ENCODE assay signal across 8 mouse cellular contexts in genomic region chr6:116653684-116654454, GRCm38 (mm10). TPM values are rescaled to one million over a fixed set of nuclear protein-coding genes. Genes with fewer than 3 reads are reported as not detected.
DNase-seq lines count a peak whose midpoint lies in the region; ATAC-seq and TF ChIP-seq lines count a peak whose summit lies in the region.

No protein-coding gene starts in this region.

- DNase-seq in heart, adult 2 months: no peak
- peak; percentile 88 for DNase-seq in forebrain, embryonic 14.5 days (ENCODE audit: low spot score)
- peak; percentile 88 for DNase-seq in intestine, embryonic 14.5 days (ENCODE audit: low spot score)
- peak; percentile 93 for DNase-seq in midbrain, embryonic 14.5 days
- peak; percentile 28 to 46 for DNase-seq in spleen, postnatal 36 days (ENCODE audit: low spot score in 2 of 2)

- TF ChIP-seq EP300 in heart, adult 2 months (IDR thresholded peaks at IDR 0.05; ENCODE audit: insufficient read depth, low read depth, low read length): no peak

- no peaks in the 10 kb centered on the region for H3K9me3 ChIP-seq in heart, embryonic 12.5 days (replicated peaks)
- no peaks in the 10 kb centered on the region for H3K9me3 ChIP-seq in forebrain, embryonic 14.5 days (replicated peaks; ENCODE audit: control insufficient read depth, low read length)
- no peaks in the 10 kb centered on the region for H3K9me3 ChIP-seq in intestine, embryonic 14.5 days (ENCODE audit: control insufficient read depth, low read length)
- H3K9me3 ChIP-seq in limb, embryonic 13.5 days: peaks cover 3% of the 10 kb centered on the region; the same call in 1 of the 2 replicates
- H3K9me3 ChIP-seq in midbrain, embryonic 14.5 days (ENCODE audit: control insufficient read depth, low read length): no peaks in the 10 kb centered on the region

- no peak; the same call in 1 of the 2 replicates for TF ChIP-seq POLR2A in heart, adult 2 months (IDR thresholded peaks at IDR 0.05; ENCODE audit: insufficient read depth, low read depth, low read length)

- peak overlapping the region; percentile 93 for H3K27ac ChIP-seq in heart, adult 2 months
- no peak overlapping the region for H3K27ac ChIP-seq in heart, embryonic 12.5 days (ENCODE audit: poor library complexity, severe bottlenecking)
- peak overlapping the region; percentile 51 for H3K27ac ChIP-seq in brown adipose tissue, adult 24 weeks (replicated peaks; ENCODE audit: low read depth, low read length)
- H3K27ac ChIP-seq in forebrain, embryonic 14.5 days (ENCODE audit: low read depth, low read length): no peak overlapping the region
- H3K27ac ChIP-seq in intestine, embryonic 14.5 days (ENCODE audit: low read depth): no peak overlapping the region
- no peak overlapping the region for H3K27ac ChIP-seq in limb, embryonic 13.5 days
- H3K27ac ChIP-seq in midbrain, embryonic 14.5 days (replicated peaks; ENCODE audit: low read depth, low read length): no peak overlapping the region

- H3K4me1 ChIP-seq in heart, adult 2 months (ENCODE audit: control insufficient read depth, insufficient read depth, low read length): peaks cover 15% of the 10 kb centered on the region
- H3K4me1 ChIP-seq in heart, embryonic 12.5 days (replicated peaks): peaks cover 32% of the 10 kb centered on the region
- peaks cover 13% of the 10 kb centered on the region for H3K4me1 ChIP-seq in brown adipose tissue, adult 24 weeks (ENCODE audit: control insufficient read depth, insufficient read depth, insufficient read length, low read length)
- H3K4me1 ChIP-seq in forebrain, embryonic 14.5 days (ENCODE audit: control insufficient read depth, insufficient read depth, low read length): no peaks in the 10 kb centered on the region
- no peaks in the 10 kb centered on the region; the same call in 1 of the 2 replicates for H3K4me1 ChIP-seq in intestine, embryonic 14.5 days (replicated peaks; ENCODE audit: control insufficient read depth, insufficient read depth, low read length)
- peaks cover 8% of the 10 kb centered on the region for H3K4me1 ChIP-seq in limb, embryonic 13.5 days
- no peaks in the 10 kb centered on the region for H3K4me1 ChIP-seq in midbrain, embryonic 14.5 days (ENCODE audit: control insufficient read depth, insufficient read depth, low read length)

- peak; percentile 89 for TF ChIP-seq CTCF in heart, adult 2 months (IDR thresholded peaks at IDR 0.05)

- intact Hi-C loops in heart, adult 2 months (cut with DNase I): loop anchor here (1.0 to 10.0 kb wide), 4 partner anchors 19 to 111 kb away; partner anchors contain the start of gene Rassf4

- WGBS in heart, adult 2 months: 16% methylated on average over 9 of the region's 9 CpGs
- WGBS in heart, embryonic 12.5 days: 56% methylated on average over 9 of the region's 9 CpGs
- WGBS in forebrain, embryonic 14.5 days: 63% methylated on average over 9 of the region's 9 CpGs
- WGBS in intestine, embryonic 14.5 days: 61% methylated on average over 9 of the region's 9 CpGs
- 60% methylated on average over 9 of the region's 9 CpGs for WGBS in limb, embryonic 13.5 days
- WGBS in midbrain, embryonic 14.5 days: 62% methylated on average over 9 of the region's 9 CpGs

- ATAC-seq in heart, embryonic 12.5 days (ENCODE audit: insufficient number of reproducible peaks, low FRiP score): no peak
- ATAC-seq in forebrain, embryonic 14.5 days: peak; percentile 81
- peak; percentile 59; the same call in 1 of the 2 replicates for ATAC-seq in intestine, embryonic 14.5 days (replicated peaks; ENCODE audit: low FRiP score, low TSS enrichment, low read depth)
- peak; percentile 67 for ATAC-seq in limb, embryonic 13.5 days (ENCODE audit: low FRiP score, low read depth)
- peak; percentile 54; the same call in 1 of the 2 replicates for ATAC-seq in midbrain, embryonic 14.5 days (ENCODE audit: low FRiP score, low TSS enrichment)

- H3K36me3 ChIP-seq in heart, adult 2 months (ENCODE audit: control insufficient read depth, insufficient read depth, low read length): peaks cover 5% of the 10 kb centered on the region
- no peaks in the 10 kb centered on the region for H3K36me3 ChIP-seq in heart, embryonic 12.5 days
- no peaks in the 10 kb centered on the region for H3K36me3 ChIP-seq in forebrain, embryonic 14.5 days (ENCODE audit: control insufficient read depth, insufficient read depth, low read length)
- H3K36me3 ChIP-seq in intestine, embryonic 14.5 days (ENCODE audit: control insufficient read depth, insufficient read depth, low read length): no peaks in the 10 kb centered on the region
- H3K36me3 ChIP-seq in limb, embryonic 13.5 days: no peaks in the 10 kb centered on the region
- H3K36me3 ChIP-seq in midbrain, embryonic 14.5 days (ENCODE audit: control insufficient read depth, insufficient read depth, low read length): no peaks in the 10 kb centered on the region

- no peaks in the 10 kb centered on the region for H3K27me3 ChIP-seq in heart, adult 2 months (ENCODE audit: control insufficient read depth, insufficient read depth, low read length)
- no peaks in the 10 kb centered on the region for H3K27me3 ChIP-seq in heart, embryonic 12.5 days (replicated peaks)
- H3K27me3 ChIP-seq in forebrain, embryonic 14.5 days (replicated peaks; ENCODE audit: control insufficient read depth, insufficient read depth, low read length): no peaks in the 10 kb centered on the region
- no peaks in the 10 kb centered on the region for H3K27me3 ChIP-seq in intestine, embryonic 14.5 days (replicated peaks; ENCODE audit: control insufficient read depth, insufficient read depth, low read length)
- H3K27me3 ChIP-seq in limb, embryonic 13.5 days: 0 out of 2 replicates have a peak, but pooled peaks cover 3% of the 10 kb centered on the region
- no peaks in the 10 kb centered on the region for H3K27me3 ChIP-seq in midbrain, embryonic 14.5 days (ENCODE audit: control insufficient read depth, insufficient read depth, low read length)

- H3K4me3 ChIP-seq in heart, adult 2 months: peak overlapping the region; percentile 63; the same call in 1 of the 2 replicates
- H3K4me3 ChIP-seq in heart, embryonic 12.5 days: no peak overlapping the region
- H3K4me3 ChIP-seq in brown adipose tissue, adult 24 weeks (ENCODE audit: insufficient read depth, low read depth, low read length): no peak overlapping the region
- no peak overlapping the region for H3K4me3 ChIP-seq in forebrain, embryonic 14.5 days (ENCODE audit: low read depth, low read length)
- H3K4me3 ChIP-seq in intestine, embryonic 14.5 days (ENCODE audit: low read depth, low read length): no peak overlapping the region
- no peak overlapping the region for H3K4me3 ChIP-seq in limb, embryonic 13.5 days
- H3K4me3 ChIP-seq in midbrain, embryonic 14.5 days (replicated peaks; ENCODE audit: low read depth, low read length): no peak overlapping the region

- no peaks in the 10 kb centered on the region for H3K79me2 ChIP-seq in heart, adult 2 months (replicated peaks; ENCODE audit: control insufficient read depth, insufficient read depth, low read length)

- 0 out of 2 replicates have a peak overlapping the region, but pooled peaks have one; percentile 34 for H3K9ac ChIP-seq in heart, adult 2 months (ENCODE audit: low read depth, low read length)
- no peak overlapping the region for H3K9ac ChIP-seq in heart, embryonic 12.5 days
- no peak overlapping the region for H3K9ac ChIP-seq in forebrain, embryonic 14.5 days (ENCODE audit: low read length)
- H3K9ac ChIP-seq in intestine, embryonic 14.5 days (ENCODE audit: low read length): no peak overlapping the region
- H3K9ac ChIP-seq in limb, embryonic 13.5 days: no peak overlapping the region
- H3K9ac ChIP-seq in midbrain, embryonic 14.5 days (replicated peaks; ENCODE audit: low read length): no peak overlapping the region

- H3K4me2 ChIP-seq in heart, embryonic 12.5 days: no peak overlapping the region
- no peak overlapping the region for H3K4me2 ChIP-seq in forebrain, embryonic 14.5 days (ENCODE audit: low read length)
- no peak overlapping the region for H3K4me2 ChIP-seq in intestine, embryonic 14.5 days (ENCODE audit: low read length)
- H3K4me2 ChIP-seq in limb, embryonic 13.5 days (replicated peaks): no peak overlapping the region
- no peak overlapping the region for H3K4me2 ChIP-seq in midbrain, embryonic 14.5 days (ENCODE audit: low read length)

RNA-seq across cellular contexts. Expression of gene Depp1, which starts 3.5 kb away (rescaled TPM):
- total RNA-seq in heart, adult 2 months (2021): 10 to 100 TPM; 53.5 to 86.1 TPM
- polyA plus RNA-seq in heart, adult 2 months (2012; rRNA removed): 32.7 and 53.0 TPM in 2 replicates
- polyA plus RNA-seq in heart, embryonic 12.5 days (2016; fragmentation: Nextera tagmentation; extraction: Ambion mirVana): 4.0 and 4.9 TPM in 2 replicates
- 39.6 and 45.2 TPM in 2 replicates for polyA plus RNA-seq in brown adipose tissue, adult 24 weeks (2012; ENCODE audit: insufficient read depth, insufficient read length, missing spikeins)
- polyA plus RNA-seq in forebrain, embryonic 14.5 days (2014; fragmentation: Nextera tagmentation; extraction: Ambion mirVana): 6.6 and 7.1 TPM in 2 replicates
- polyA plus RNA-seq in intestine, embryonic 14.5 days (2014; fragmentation: Nextera tagmentation; extraction: Ambion mirVana): 24.1 and 26.1 TPM in 2 replicates
- 18.8 and 22.8 TPM in 2 replicates for polyA plus RNA-seq in limb, embryonic 13.5 days (2015; fragmentation: Nextera tagmentation; extraction: Ambion mirVana)
- polyA plus RNA-seq in midbrain, embryonic 14.5 days (2014; fragmentation: Nextera tagmentation; extraction: Ambion mirVana): 4.7 and 7.3 TPM in 2 replicates

RNA-seq across cellular contexts. Expression of gene Rassf4, which starts 19.9 kb away (rescaled TPM):
- total RNA-seq in heart, adult 2 months (2021): 1 to 10 TPM; 5.8 TPM
- polyA plus RNA-seq in heart, adult 2 months (2012; rRNA removed): 6.4 and 8.9 TPM in 2 replicates
- 5.6 and 6.5 TPM in 2 replicates for polyA plus RNA-seq in heart, embryonic 12.5 days (2016; fragmentation: Nextera tagmentation; extraction: Ambion mirVana)
- polyA plus RNA-seq in brown adipose tissue, adult 24 weeks (2012; ENCODE audit: insufficient read depth, insufficient read length, missing spikeins): 3.6 and 4.2 TPM in 2 replicates
- polyA plus RNA-seq in forebrain, embryonic 14.5 days (2014; fragmentation: Nextera tagmentation; extraction: Ambion mirVana): 12.7 and 13.8 TPM in 2 replicates
- polyA plus RNA-seq in intestine, embryonic 14.5 days (2014; fragmentation: Nextera tagmentation; extraction: Ambion mirVana): 12.6 and 13.8 TPM in 2 replicates
- 10.6 and 10.7 TPM in 2 replicates for polyA plus RNA-seq in limb, embryonic 13.5 days (2015; fragmentation: Nextera tagmentation; extraction: Ambion mirVana)
- polyA plus RNA-seq in midbrain, embryonic 14.5 days (2014; fragmentation: Nextera tagmentation; extraction: Ambion mirVana): 13.7 and 19.4 TPM in 2 replicates

RNA-seq across cellular contexts. Expression of gene Zfp422, which starts 25.1 kb away (rescaled TPM):
- total RNA-seq in heart, adult 2 months (2021): 10 to 100 TPM; 14.8 to 19.2 TPM
- polyA plus RNA-seq in heart, adult 2 months (2012; rRNA removed): 13.1 and 27.8 TPM in 2 replicates
- 95.4 and 97.7 TPM in 2 replicates for polyA plus RNA-seq in heart, embryonic 12.5 days (2016; fragmentation: Nextera tagmentation; extraction: Ambion mirVana)
- 10.3 and 10.9 TPM in 2 replicates for polyA plus RNA-seq in brown adipose tissue, adult 24 weeks (2012; ENCODE audit: insufficient read depth, insufficient read length, missing spikeins)
- polyA plus RNA-seq in forebrain, embryonic 14.5 days (2014; fragmentation: Nextera tagmentation; extraction: Ambion mirVana): 258 and 271 TPM in 2 replicates
- 147 and 164 TPM in 2 replicates for polyA plus RNA-seq in intestine, embryonic 14.5 days (2014; fragmentation: Nextera tagmentation; extraction: Ambion mirVana)
- 222 and 228 TPM in 2 replicates for polyA plus RNA-seq in limb, embryonic 13.5 days (2015; fragmentation: Nextera tagmentation; extraction: Ambion mirVana)
- 163 and 207 TPM in 2 replicates for polyA plus RNA-seq in midbrain, embryonic 14.5 days (2014; fragmentation: Nextera tagmentation; extraction: Ambion mirVana)

Comparison
In these comparisons a context has a peak if more than half of its experiments do, and no peak if none do; other contexts are left out.
1. H3K27ac ChIP-seq: peak in heart, adult 2 months (single experiment) and brown adipose tissue, adult 24 weeks (single experiment); none in heart, embryonic 12.5 days (single experiment), forebrain, embryonic 14.5 days (single experiment), intestine, embryonic 14.5 days (single experiment), limb, embryonic 13.5 days (single experiment) and midbrain, embryonic 14.5 days (single experiment).
2. DNase-seq: peak in forebrain, embryonic 14.5 days (single experiment), intestine, embryonic 14.5 days (single experiment), midbrain, embryonic 14.5 days (single experiment) and spleen, postnatal 36 days (2 of 2); none in heart, adult 2 months (0 of 2).